Mouse (Mus musculus) splenic B cell, adult 2 months (primary cell): ENCODE measurements around the gene Prm2.

Experiments
- DNase-seq: peaks from one replicate; pipeline ENCODE4 v3.0.0-alpha.2; 2011; ENCODE audit warnings: low read depth, low spot score
- H3K27me3 ChIP-seq: 2 replicates; pipeline ENCODE4 v1.6.1; 2012; ENCODE audit warnings: mild to moderate bottlenecking, low read length, moderate library complexity, mixed read lengths; ENCODE audit not compliant: control insufficient read depth, poor library complexity, insufficient read depth, severe bottlenecking
- H3K36me3 ChIP-seq: 2 replicates; pipeline ENCODE4 v1.6.1; 2012; ENCODE audit warnings: mild to moderate bottlenecking, low read length, moderate library complexity, mixed read lengths; ENCODE audit not compliant: control insufficient read depth, poor library complexity, insufficient read depth, severe bottlenecking

Gene Prm2

DNA sequence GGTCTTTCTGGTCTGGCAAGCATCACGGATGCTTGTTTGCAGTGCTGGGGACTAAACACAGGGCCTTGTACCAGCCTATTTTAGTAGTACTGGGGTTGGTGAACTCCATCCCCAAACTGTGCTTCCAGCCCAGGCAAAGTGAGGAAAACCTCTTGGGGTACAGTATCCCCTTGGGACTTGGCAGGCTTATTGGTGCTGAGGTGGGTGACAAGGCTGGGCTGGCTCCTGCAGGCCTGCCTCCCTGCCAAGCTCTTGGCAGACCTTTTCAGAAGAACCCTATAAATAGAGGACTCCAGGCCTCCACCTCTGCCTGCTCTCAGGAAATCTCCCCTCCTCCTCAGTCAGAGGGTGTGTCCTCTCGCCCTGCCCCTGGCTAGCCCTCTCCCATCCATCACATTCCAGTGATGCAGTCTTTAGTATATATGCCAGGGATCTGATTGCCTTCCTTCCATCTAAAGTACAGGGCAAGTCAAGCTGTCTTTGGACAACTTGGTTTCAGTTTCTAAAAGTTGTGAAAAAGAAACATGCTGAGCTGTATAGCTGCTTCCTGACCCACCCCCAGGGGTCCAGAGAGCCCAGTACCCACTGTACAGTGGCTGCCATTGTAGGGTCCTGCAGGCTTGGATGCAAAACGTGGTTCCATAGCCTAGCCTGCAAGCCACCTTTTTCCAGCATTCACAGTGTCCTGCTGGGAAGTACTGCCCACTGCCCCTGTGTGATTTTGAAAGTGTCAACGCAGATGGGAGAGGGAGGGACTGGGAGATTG lies 9.0 kb downstream of the Prm2 start:
- DNase-seq, result no peak
- H3K27me3 ChIP-seq, result no peaks in the 10 kb centered on the region
- no peaks in the 10 kb centered on the region for H3K36me3 ChIP-seq

- peak; percentile 93 for DNase-seq
- no peaks in the 10 kb centered on the region for H3K36me3 ChIP-seq
- H3K27me3 ChIP-seq, result no peaks in the 10 kb centered on the region
Measured at GRCm38 (mm10) chr16:10786288-10786687, 9.6 kb downstream of the Prm2 start.

GRCm38 (mm10) chr16:10785371-10786231 lies 10.3 kb downstream of the Prm2 start, which contains the start of gene Socs1:
TSS of gene Socs1 (minus strand) at chr16:10785536.
- Histone ChIP-seq H3K27me3 (no peaks in the 10 kb centered on the region), H3K36me3 (no peaks in the 10 kb centered on the region)
- peak; percentile 94 for DNase-seq

DNA sequence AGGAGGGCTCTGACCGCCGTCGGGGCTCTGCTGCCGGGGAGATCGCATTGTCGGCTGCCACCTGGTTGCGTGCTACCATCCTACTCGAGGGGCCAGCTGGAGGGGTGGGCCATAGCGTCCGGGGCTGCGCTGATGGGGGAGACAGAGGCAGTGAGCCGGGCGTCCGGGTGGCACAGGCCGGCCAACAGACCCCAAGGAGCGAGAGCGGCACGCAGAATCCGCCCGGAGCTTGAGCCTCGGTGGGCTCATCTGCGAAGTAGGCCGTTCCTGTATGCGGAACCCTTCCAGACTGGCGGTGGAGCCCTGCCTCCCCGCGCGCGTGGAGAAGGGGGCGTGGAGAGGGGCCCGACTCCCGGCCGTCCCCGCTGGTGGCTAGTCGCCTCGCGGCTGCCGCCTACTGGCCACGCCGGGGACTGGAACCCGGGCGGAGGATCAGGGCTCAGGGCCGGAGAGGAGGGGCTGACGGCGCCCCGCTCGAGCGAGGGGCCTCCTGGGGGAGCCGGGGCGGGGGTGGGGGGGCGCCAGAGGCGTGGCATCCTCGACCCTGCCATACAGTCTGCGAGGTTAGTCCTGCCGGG lies 11.1 kb downstream of the Prm2 start:
- peak; percentile 92 for DNase-seq
- Histone ChIP-seq H3K36me3 (no peaks in the 10 kb centered on the region), H3K27me3 (no peaks in the 10 kb centered on the region)

DNA sequence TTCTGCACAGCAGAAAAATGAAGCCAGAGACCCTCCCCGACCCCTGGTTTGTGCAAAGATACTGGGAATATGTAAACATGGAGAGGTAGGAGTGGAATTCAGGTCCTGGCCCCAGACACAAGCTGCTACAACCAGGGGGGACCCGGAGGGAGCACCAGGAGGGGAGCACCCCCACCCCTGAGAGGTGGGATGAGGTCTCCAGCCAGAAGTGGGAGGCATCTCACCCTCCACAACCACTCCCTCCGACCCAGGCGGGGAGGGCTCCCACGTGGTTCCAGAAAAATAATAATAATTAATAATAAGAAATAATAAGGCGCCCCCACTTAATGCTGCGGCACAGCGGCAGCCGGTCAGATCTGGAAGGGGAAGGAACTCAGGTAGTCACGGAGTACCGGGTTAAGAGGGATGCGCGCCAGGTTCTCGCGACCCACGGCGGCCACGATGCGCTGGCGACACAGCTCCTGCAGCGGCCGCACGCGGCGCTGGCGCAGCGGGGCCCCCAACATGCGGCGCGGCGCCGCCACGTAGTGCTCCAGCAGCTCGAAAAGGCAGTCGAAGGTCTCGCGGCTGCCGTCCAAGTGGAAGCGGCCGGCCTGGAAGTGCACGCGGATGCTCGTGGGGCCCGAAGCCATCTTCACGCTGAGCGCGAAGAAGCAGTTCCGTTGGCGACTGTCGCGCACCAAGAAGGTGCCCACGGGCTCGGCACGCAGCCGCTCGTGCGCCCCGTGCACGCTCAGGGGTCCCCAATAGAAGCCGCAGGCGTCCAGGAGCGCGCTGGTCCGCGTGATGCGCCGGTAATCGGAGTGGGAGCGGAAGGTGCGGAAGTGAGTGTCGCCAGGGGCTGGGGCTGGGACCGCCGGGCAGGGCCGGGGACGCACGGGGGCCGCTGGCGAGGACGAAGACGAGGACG lies 11.8 kb downstream of the Prm2 start:
- peak; percentile 60 for DNase-seq
- Histone ChIP-seq H3K27me3 (no peaks in the 10 kb centered on the region), H3K36me3 (no peaks in the 10 kb centered on the region)

DNA sequence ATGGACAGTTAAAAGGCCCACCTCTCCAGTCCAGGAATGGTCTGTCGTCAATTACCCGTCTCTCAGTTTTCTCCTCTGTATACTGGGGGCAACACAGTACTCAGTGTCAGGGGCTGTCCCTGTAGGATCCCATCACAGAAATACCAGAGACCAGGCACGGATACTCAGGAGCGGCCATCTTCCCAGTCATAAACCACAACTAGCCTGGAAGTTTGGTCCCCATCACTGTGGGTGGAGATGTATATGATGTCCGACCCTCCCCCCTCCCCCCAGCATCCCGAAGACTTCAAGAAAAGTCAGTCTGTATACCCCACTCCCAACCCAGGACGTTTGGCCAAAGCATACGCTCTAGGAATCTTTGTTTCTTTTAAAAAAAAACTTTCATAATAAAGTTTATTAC lies 12.5 kb downstream of the Prm2 start:
- Histone ChIP-seq H3K36me3 (no peaks in the 10 kb centered on the region), H3K27me3 (no peaks in the 10 kb centered on the region)
- DNase-seq, result no peak

- no peak for DNase-seq
- Histone ChIP-seq H3K27me3 (no peaks in the 10 kb centered on the region), H3K36me3 (no peaks in the 10 kb centered on the region)
Measured at GRCm38 (mm10) chr16:10783152-10783434, 12.8 kb downstream of the Prm2 start.

- Histone ChIP-seq H3K27me3 (no peaks in the 10 kb centered on the region), H3K36me3 (no peaks in the 10 kb centered on the region)
- no peak for DNase-seq
Measured at GRCm38 (mm10) chr16:10782377-10783151, 13.4 kb downstream of the Prm2 start.

DNA sequence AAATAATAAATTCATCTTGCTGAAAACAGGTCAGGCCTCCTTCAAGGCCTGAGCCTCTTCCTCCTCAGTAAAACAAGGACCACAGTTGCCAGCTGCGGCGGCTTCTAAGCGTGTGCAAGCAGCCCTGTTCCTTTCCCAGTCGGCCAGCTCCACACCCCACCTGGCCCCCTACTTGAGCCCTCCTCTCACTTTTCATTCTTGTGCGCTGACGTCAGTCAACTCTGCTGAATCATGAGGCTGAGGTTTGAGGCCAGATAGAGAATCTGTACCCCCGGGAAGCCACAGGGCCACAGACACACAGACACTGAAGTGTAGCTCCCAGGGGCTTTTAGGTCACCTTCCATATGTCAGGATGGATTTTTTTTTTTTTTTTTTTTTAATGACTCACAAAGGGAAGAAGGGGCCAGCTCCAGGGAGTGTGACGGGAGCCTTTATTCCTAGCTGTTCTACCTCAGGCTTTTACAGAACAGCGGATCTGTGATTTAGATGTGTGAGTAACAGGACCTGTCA lies 14.0 kb downstream of the Prm2 start:
- DNase-seq, result no peak
- Histone ChIP-seq H3K27me3 (no peaks in the 10 kb centered on the region), H3K36me3 (no peaks in the 10 kb centered on the region)

DNA sequence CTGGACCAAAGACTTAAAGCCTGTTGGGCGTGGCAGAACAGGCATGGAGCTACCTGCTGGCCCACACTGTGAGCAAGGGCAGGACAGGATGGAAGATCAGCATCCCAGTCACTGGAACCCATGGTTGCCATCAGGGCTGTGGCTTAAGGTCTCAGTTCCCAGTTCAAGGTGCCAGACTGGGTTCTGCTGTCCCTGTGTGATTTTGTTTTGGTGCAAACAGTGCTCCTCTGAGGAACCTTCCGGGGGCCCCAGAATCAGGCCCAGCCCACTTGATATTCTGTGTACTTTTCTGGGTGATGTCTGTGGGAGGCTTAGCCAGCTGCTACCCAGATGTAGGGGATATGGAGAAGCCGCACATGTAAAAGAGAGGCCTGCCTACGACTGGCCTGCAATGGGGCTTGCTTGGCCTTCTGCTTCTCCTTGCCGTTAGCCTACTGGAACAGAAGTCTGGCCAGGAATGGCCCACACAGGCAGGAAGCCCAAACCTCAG lies 15.3 kb downstream of the Prm2 start:
- Histone ChIP-seq H3K36me3 (no peaks in the 10 kb centered on the region), H3K27me3 (no peaks in the 10 kb centered on the region)
- no peak for DNase-seq

- Histone ChIP-seq H3K36me3 (no peaks in the 10 kb centered on the region), H3K27me3 (no peaks in the 10 kb centered on the region)
- DNase-seq, result no peak
Measured at GRCm38 (mm10) chr16:10777579-10778160, 18.3 kb downstream of the Prm2 start.

DNA sequence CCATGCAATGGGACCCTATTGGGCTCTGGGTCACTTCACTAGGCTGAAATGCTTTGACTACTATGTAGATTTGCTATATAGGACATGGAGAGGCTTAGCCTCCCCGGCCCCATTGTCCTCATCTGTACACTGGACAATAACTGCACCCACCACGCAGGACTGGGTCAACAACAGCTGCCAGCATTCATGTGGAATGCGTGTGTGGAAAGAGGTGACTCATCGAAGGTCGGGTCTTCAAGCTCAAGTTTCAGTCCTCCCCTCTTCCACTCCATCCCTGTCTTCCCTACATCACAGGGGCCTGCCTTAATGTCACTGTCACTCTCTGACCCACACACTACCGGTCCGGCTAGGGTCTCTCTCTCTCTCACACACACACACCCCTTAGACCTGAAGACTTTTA lies 19.6 kb downstream of the Prm2 start:
- no peak for DNase-seq
- H3K27me3 ChIP-seq, result no peaks in the 10 kb centered on the region

DNA sequence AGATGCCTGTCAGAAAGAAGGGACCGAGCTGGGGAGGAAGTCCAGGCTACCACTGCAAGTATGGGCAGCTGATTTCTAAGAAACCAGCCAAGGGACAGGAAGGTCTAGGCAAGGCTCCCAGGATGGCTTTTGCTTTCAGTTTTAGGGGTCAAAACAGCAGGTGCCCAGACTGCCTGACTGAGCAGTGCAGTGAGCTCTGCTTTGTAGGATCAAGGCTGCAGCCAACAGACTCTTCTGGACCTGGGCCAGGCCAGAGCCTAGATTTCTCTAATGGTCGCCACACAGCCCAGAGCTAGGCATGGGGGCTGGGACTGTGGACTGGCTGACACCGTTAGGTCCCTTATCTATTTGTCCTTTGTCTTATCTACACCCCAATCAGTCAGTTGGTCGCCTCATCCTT lies 21.2 kb downstream of the Prm2 start:
- H3K36me3 ChIP-seq, result no peaks in the 10 kb centered on the region
- H3K27me3 ChIP-seq, result no peaks in the 10 kb centered on the region
- DNase-seq, result peak; percentile 25

More for the DNA sequence above, 19.6 kb downstream of the Prm2 start:
- no peaks in the 10 kb centered on the region for H3K36me3 ChIP-seq
